Mouse (Mus musculus) neural tube, embryonic 12.5 days (tissue): ENCODE results near the gene Mrpl35. TPM values are rescaled to one million over a fixed set of nuclear protein-coding genes. Genes with fewer than 3 reads are reported as not detected.

Source experiments
- ATAC-seq: fragments of 200-750 bp; cut with Nextera tagmentation; 2 replicates; pipeline ENCODE4 v1.8.0; 2017; ENCODE audit warnings: low read depth, mild to moderate bottlenecking, moderate TSS enrichment, moderate library complexity; ENCODE audit not compliant: low FRiP score
- H3K27ac ChIP-seq: fragments of 300-500 bp; sonication (generic); 2 replicates; pipeline ENCODE4 v1.5.1; 2016
- H3K27me3 ChIP-seq: fragments of 300-500 bp; sonication (generic); replicated peaks from 2 replicates; pipeline ENCODE4 v1.6.1; 2016; ENCODE audit warnings: mild to moderate bottlenecking
- H3K36me3 ChIP-seq: fragments of 300-500 bp; sonication (generic); 2 replicates; pipeline ENCODE4 v1.6.1; 2016; ENCODE audit warnings: mild to moderate bottlenecking
- H3K4me1 ChIP-seq: fragments of 300-500 bp; sonication (generic); 2 replicates; pipeline ENCODE4 v1.6.1; 2016
- H3K4me2 ChIP-seq: fragments of 300-500 bp; sonication (generic); replicated peaks from 2 replicates; pipeline ENCODE4 v1.6.1; 2016; ENCODE audit warnings: mild to moderate bottlenecking
- H3K4me3 ChIP-seq: fragments of 300-500 bp; sonication (generic); 2 replicates; pipeline ENCODE4 v1.5.1; 2016
- H3K9ac ChIP-seq: fragments of 300-500 bp; sonication (generic); 2 replicates; pipeline ENCODE4 v1.6.1; 2016; ENCODE audit warnings: mild to moderate bottlenecking
- H3K9me3 ChIP-seq: fragments of 300-500 bp; sonication (generic); 2 replicates; pipeline ENCODE4 v1.6.1; 2016; ENCODE audit warnings: mild to moderate bottlenecking
- WGBS: fragments of 180-500 bp; shearing (Covaris S2); methylation state at CpG from one replicate; pipeline ENCODE4 v1.1.7; 2016; 5-methylcytosine and 5-hydroxymethylcytosine counted together
- polyA plus RNA-seq: library from polyadenylated mRNA; unstranded; fragments of >200 nt; fragmentation: Nextera tagmentation; extraction: Ambion mirVana; gene quantifications from 2 replicates; pipeline ENCODE4 v1.2.1, GENCODE M21; 2016

Mrpl35 gene
- polyA plus RNA-seq, 1 experiment from 2014 or later, result 48.6 TPM

DNA sequence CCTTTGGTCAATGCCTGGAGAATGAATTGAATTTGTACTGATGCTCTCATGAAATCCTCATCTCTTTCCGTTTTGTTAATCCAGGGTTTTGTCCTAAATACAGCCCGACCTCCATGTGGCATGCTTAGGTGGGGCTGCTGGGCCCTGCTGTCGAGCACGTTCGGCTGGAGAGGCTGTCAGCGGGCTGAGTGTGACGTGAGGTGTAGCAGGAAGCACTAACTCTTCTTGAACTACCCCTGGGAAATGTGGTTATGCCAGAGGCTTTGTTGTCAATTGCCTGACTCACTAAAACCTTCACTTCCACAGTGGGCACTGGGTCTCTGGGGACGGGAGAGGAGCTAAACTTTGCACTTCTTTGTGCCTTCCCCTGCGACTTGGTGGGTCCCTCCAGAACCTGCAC, 38.4 kb downstream of the Mrpl35 start:
- Histone ChIP-seq H3K4me1 (no peaks in the 10 kb centered on the region), H3K36me3 (peaks cover 5% of the 10 kb centered on the region), H3K4me3 (no peak overlapping the region), H3K9me3 (no peaks in the 10 kb centered on the region), H3K27me3 (no peaks in the 10 kb centered on the region), H3K4me2 (no peak overlapping the region), H3K9ac (no peak overlapping the region), H3K27ac (no peak overlapping the region)
- ATAC-seq, result no peak
- WGBS, result 75% methylated on average over 9 of the region's 9 CpGs

DNA sequence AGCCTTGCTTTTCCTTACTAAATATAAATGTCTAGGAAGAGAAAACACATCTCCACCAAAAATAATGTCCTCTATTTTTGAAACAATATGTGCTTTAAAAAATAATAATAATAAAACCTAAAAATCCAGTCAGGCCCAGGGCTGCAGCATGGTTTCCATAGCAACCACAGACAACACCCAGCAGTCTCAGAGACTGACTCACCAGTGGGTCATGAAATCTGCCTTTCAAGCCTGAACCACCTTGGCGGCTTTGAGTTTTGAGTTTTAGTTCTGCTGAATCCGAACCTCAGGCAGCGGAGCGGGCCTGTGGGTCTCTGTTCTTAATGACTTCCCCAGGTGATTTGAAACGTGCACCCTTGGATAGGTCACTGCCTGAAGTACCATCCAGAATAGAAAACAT, 43.6 kb downstream of the Mrpl35 start:
- WGBS, result 87% methylated on average over 5 of the region's 5 CpGs
- Histone ChIP-seq H3K4me3 (no peak overlapping the region), H3K4me1 (no peaks in the 10 kb centered on the region), H3K27me3 (no peaks in the 10 kb centered on the region), H3K9ac (no peak overlapping the region), H3K9me3 (no peaks in the 10 kb centered on the region), H3K4me2 (no peak overlapping the region), H3K36me3 (peaks cover 23% of the 10 kb centered on the region), H3K27ac (no peak overlapping the region)
- no peak for ATAC-seq

DNA sequence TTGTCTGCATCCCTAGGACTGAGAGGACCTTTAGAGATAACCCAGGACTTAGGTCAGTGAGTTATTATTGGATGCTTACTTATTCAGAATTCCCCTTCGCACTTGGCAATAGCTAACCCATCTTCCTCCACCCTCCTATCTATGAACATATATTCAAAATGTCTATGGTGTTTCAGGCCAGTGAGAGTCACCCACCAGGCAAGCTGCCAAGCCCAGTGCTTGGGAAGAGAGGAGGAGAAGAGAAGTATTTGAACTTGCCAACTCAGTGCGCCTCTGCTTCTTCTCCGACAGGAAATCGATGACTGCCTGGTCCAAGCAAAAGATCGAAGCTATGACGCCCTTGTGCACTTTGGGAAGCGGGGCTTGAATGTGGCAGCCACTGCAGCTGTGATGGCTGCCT, 46.3 kb downstream of the Mrpl35 start:
- ATAC-seq, result no peak
- no peak overlapping the region for H3K4me2 ChIP-seq
- WGBS, result 93% methylated on average over 7 of the region's 7 CpGs
- no peak overlapping the region for H3K27ac ChIP-seq
- no peak overlapping the region for H3K9ac ChIP-seq
- H3K4me3 ChIP-seq, result no peak overlapping the region
- peaks cover 23% of the 10 kb centered on the region for H3K36me3 ChIP-seq
- H3K4me1 ChIP-seq, result no peaks in the 10 kb centered on the region
- no peaks in the 10 kb centered on the region for H3K9me3 ChIP-seq
- no peaks in the 10 kb centered on the region for H3K27me3 ChIP-seq

DNA sequence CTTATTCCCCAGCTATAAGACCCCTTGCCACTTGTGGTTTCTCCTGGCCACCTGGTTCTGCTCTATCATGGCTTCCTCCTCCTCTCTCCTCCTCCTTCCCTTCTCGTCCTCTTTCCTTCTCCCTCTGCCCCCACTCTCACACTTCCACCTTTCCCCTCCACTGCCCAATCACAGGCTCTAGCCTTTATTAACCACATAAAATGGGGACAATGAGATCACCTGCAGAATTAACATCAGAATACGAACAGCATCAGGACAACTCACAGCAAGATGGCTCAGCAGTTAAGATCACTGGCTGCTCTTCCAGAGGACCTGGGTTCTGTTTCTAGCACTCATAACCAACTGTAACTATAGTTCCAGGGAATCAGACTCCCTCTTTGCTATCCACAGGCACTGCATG, 46.9 kb downstream of the Mrpl35 start:
- Histone ChIP-seq H3K4me1 (no peaks in the 10 kb centered on the region), H3K4me2 (no peak overlapping the region), H3K4me3 (no peak overlapping the region), H3K27me3 (no peaks in the 10 kb centered on the region), H3K27ac (no peak overlapping the region), H3K9ac (no peak overlapping the region), H3K36me3 (peaks cover 23% of the 10 kb centered on the region), H3K9me3 (no peaks in the 10 kb centered on the region)
- WGBS, result 68% methylated on average over 2 of the region's 2 CpGs
- ATAC-seq, result no peak

DNA sequence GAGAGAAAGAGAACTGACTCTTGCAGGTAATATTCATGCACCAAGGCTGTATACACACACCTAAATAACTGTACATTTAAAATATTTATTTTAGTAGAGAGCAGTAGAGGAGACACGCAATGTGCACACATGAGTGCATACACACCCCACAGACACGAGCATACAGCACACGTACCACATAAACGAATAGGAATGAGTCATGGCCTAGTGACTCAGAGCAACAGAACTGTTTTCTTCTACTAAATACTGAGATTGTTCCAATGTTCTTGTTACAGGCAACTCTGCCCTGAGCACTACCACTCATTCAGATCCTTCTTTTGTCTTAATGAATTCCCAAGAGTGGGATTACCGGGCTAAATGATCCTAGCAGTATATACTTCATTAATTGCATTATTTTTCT, 48.8 kb downstream of the Mrpl35 start:
- Histone ChIP-seq H3K4me2 (no peak overlapping the region), H3K9me3 (no peaks in the 10 kb centered on the region), H3K4me1 (no peaks in the 10 kb centered on the region), H3K27ac (no peak overlapping the region), H3K4me3 (no peak overlapping the region), H3K27me3 (no peaks in the 10 kb centered on the region), H3K9ac (no peak overlapping the region), H3K36me3 (peaks cover 28% of the 10 kb centered on the region; the same call in 1 of the 2 replicates)
- WGBS, result 94% methylated on average over 5 of the region's 5 CpGs
- ATAC-seq, result no peak

DNA sequence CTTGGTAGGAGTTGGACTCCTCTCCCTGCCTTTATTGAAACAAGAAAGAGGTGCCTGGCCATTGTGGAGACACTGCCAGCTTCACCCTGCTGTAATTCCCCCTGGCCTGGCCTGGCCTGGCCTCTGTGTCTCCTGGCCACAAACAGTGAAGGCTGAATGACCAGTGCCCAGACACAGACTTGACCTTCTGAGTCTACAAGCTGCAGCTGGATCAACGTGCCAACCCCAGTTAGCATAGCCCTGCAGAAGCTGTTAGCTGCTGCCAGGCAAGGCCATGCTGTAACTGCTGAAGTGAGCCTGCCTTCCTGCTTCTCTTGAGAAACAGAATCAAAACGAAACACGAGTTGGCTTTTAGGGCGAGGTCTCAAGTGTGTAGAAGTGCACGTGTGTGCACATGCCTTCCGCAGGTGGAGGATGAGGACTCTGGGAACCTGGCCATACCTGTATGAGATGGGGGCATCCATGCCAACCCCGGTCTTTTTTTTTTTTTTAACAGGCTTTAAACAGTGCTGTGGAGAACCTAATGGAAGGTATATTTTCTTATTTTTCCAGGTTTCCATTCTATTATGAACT, 54.0 kb downstream of the Mrpl35 start:
- Histone ChIP-seq H3K9me3 (no peaks in the 10 kb centered on the region), H3K27ac (no peak overlapping the region), H3K27me3 (no peaks in the 10 kb centered on the region), H3K4me1 (no peaks in the 10 kb centered on the region), H3K4me3 (no peak overlapping the region), H3K9ac (no peak overlapping the region), H3K36me3 (peaks cover 10% of the 10 kb centered on the region; the same call in 1 of the 2 replicates), H3K4me2 (no peak overlapping the region)
- WGBS, result 94% methylated on average over 7 of the region's 7 CpGs
- no peak for ATAC-seq

DNA sequence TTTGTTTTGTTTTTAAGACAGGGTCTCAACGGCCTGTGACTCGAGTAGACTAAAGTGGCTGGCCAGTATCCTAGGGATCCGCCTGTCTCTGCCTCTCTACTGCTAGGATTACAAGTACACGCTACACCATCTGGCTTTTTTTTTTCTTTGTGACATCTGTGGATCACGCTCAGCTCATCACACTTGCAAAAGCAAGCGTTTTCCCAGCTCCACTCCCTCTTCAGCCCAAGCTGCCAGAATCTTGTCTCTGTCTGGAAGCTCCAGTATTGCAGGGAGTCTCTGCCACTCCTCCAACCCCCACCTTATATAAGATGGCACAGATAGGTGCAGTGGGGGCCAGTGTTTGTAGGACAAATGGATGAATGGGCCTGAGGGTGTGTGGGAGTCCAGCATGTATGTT, 54.6 kb downstream of the Mrpl35 start:
- no peak overlapping the region for H3K9ac ChIP-seq
- peaks cover 10% of the 10 kb centered on the region; the same call in 1 of the 2 replicates for H3K36me3 ChIP-seq
- no peaks in the 10 kb centered on the region for H3K9me3 ChIP-seq
- H3K27me3 ChIP-seq, result no peaks in the 10 kb centered on the region
- H3K4me1 ChIP-seq, result no peaks in the 10 kb centered on the region
- WGBS, result 83% methylated on average over 6 of the region's 6 CpGs
- no peak overlapping the region for H3K4me3 ChIP-seq
- no peak overlapping the region for H3K4me2 ChIP-seq
- ATAC-seq, result no peak
- H3K27ac ChIP-seq, result no peak overlapping the region

DNA sequence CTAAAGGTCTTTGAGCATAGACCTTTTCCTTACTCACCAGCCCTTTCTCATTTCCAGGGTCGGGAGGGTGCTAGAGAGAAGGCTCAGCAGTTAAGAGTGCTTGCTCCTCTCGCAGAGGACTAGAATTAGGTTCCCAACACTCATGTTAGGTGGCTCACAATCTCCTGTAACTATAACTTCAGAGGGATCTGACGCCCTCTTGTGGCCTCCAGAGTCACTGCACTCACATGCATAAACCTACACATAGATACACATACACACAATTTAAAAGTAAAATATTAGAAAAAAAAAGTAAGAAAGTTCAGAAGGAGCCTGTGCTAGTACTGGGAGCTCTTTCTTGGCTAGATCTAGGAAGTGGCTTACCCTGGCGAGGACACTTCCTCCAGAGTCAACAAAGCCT, 55.5 kb downstream of the Mrpl35 start:
- Histone ChIP-seq H3K9ac (no peak overlapping the region), H3K4me1 (no peaks in the 10 kb centered on the region), H3K36me3 (peaks cover 10% of the 10 kb centered on the region; the same call in 1 of the 2 replicates), H3K4me3 (no peak overlapping the region), H3K27me3 (no peaks in the 10 kb centered on the region), H3K27ac (no peak overlapping the region), H3K4me2 (no peak overlapping the region), H3K9me3 (no peaks in the 10 kb centered on the region)
- ATAC-seq, result no peak
- WGBS, result 95% methylated on average over 4 of the region's 4 CpGs

DNA sequence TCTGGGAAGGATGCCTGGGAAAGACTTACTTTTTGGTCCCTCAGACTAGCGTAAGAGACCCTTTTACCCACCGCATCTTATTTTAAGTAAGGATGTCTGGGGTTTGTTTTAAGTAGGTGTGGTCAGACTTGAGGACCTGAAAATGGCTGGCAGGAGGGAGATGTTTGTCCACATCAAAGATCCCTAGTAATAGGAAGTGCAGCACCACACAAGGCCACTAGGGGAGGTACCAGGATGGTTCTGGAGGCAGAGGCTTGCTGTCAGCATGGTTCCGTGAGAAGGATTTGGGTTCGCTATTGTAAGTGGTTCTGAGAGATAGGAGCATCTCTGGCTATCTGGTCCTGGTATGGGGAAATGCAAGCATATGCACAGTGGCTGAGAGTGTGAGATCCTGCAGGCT, 55.9 kb downstream of the Mrpl35 start:
- no peak overlapping the region for H3K4me3 ChIP-seq
- peaks cover 10% of the 10 kb centered on the region; the same call in 1 of the 2 replicates for H3K36me3 ChIP-seq
- 98% methylated on average over 4 of the region's 4 CpGs for WGBS
- no peaks in the 10 kb centered on the region for H3K4me1 ChIP-seq
- ATAC-seq, result no peak
- H3K4me2 ChIP-seq, result no peak overlapping the region
- H3K27ac ChIP-seq, result no peak overlapping the region
- H3K9me3 ChIP-seq, result no peaks in the 10 kb centered on the region
- H3K9ac ChIP-seq, result no peak overlapping the region
- H3K27me3 ChIP-seq, result no peaks in the 10 kb centered on the region

DNA sequence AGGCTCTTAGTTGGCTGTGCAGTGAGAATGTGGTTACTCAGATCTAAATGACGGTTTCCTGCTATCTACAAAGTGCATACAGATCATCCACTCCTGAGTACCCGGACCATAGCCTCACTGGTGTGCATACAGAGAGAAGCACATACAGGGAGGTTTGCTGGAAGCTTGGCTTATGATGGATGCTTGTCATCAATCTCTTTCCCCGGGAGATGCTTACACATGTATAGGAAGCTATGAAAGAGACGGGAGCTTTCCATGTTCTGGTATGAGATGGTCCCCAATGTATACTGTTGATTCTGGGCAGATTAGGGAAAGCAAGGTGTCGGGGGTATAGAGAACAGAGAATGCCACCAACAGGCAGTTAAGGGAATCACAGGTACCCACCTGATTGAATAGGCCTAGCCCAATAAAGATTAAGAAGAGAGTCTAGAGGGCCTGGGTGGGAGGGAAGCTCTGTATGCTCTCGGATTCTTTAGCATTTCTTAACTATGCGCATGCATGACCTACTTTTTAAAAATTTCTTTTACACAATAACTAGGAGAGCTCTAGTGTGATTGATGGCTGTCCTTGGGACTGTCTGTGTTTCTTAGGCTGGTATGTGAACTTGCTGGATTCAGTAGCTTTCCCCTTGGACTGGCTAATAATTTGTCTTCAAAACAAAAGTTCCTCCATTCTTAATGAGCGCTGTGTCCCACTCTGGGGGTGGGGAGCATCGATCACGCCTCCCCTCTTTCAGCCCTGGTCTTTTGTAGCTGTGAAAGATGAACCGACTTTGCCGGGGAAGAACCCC, 56.7 kb downstream of the Mrpl35 start:
- Histone ChIP-seq H3K4me1 (no peaks in the 10 kb centered on the region), H3K27me3 (no peaks in the 10 kb centered on the region), H3K4me2 (no peak overlapping the region), H3K4me3 (no peak overlapping the region), H3K9ac (no peak overlapping the region), H3K36me3 (peaks cover 10% of the 10 kb centered on the region; the same call in 1 of the 2 replicates), H3K27ac (no peak overlapping the region), H3K9me3 (no peaks in the 10 kb centered on the region)
- no peak for ATAC-seq
- WGBS, result 78% methylated on average over 12 of the region's 12 CpGs

DNA sequence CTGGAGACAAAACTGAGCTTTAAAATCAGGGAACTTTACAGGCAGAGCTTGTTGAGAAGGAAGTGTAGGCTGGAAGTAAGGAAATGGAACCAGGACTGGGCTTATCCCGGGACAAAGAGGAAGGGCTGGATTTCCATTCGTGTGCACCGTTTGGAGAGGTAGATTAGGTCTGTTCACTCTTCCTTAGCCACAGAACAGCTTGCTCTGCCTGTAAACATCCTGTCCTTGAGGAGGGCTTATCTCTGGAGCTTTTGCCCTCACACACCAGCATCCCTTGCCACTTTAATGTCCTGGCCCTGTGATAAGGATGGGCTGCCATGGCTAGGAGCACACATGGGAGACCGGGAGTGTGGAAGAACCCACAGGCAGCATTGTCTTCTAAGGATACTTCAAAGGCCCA, 59.0 kb downstream of the Mrpl35 start:
- no peak overlapping the region for H3K27ac ChIP-seq
- no peak overlapping the region for H3K9ac ChIP-seq
- no peak overlapping the region for H3K4me3 ChIP-seq
- no peak overlapping the region for H3K4me2 ChIP-seq
- no peaks in the 10 kb centered on the region for H3K9me3 ChIP-seq
- no peaks in the 10 kb centered on the region for H3K4me1 ChIP-seq
- ATAC-seq, result no peak
- WGBS, result 84% methylated on average over 4 of the region's 4 CpGs
- H3K36me3 ChIP-seq, result peaks cover 5% of the 10 kb centered on the region; the same call in 1 of the 2 replicates
- no peaks in the 10 kb centered on the region for H3K27me3 ChIP-seq
